Mouse (Mus musculus) myocyte (in vitro differentiated cells): Measurements from ENCODE around the gene Myh6. TPM values are rescaled to one million over a fixed set of nuclear protein-coding genes. Genes with fewer than 3 reads are reported as not detected.
"Not testable (repeated sequence)": the region's sequence is repeated elsewhere in the genome, so short reads cannot be mapped to it uniquely, and the experiment has no call there.

Experiments used
- H3K27me3 ChIP-seq: one replicate; pipeline ENCODE4 v1.6.1; 2011; ENCODE audit not compliant: control insufficient read depth, insufficient read depth, insufficient read length
- H3K36me3 ChIP-seq: one replicate; pipeline ENCODE4 v1.6.1; 2011; ENCODE audit not compliant: control insufficient read depth, insufficient read depth
- H3K4me2 ChIP-seq: one replicate; pipeline ENCODE4 v1.6.1; 2011; ENCODE audit warnings: low read depth, control low read depth
- H3K4me3 ChIP-seq: one replicate; pipeline ENCODE4 v1.5.1; 2011; ENCODE audit warnings: mild to moderate bottlenecking, control low read depth, moderate library complexity
- H3K79me2 ChIP-seq: one replicate; pipeline ENCODE4 v1.6.1; 2011; ENCODE audit not compliant: control insufficient read depth, insufficient read depth
- H3ac ChIP-seq: one replicate; pipeline ENCODE4 v1.6.1; 2011; ENCODE audit not compliant: control insufficient read depth, insufficient read length
- CEBPB ChIP-seq: IDR thresholded peaks from 2 replicates; pipeline ENCODE4 v1.6.1; 2011; ENCODE audit warnings: mild to moderate bottlenecking, moderate library complexity; ENCODE audit not compliant: poor library complexity, insufficient read depth, severe bottlenecking
- E2F4 ChIP-seq: IDR thresholded peaks from one replicate; pipeline ENCODE4 v1.6.1; 2011; ENCODE audit warnings: mild to moderate bottlenecking, control low read depth, moderate library complexity; ENCODE audit not compliant: insufficient read depth
- MAX ChIP-seq: IDR thresholded peaks from one replicate; pipeline ENCODE4 v1.6.1; 2011; ENCODE audit warnings: low read depth, mild to moderate bottlenecking, control low read depth
- MYOD1 ChIP-seq, 3 experiments: IDR thresholded peaks; one replicate each; pipeline ENCODE4 v1.6.1; 2011; ENCODE audit warnings: control low read depth in 2 of 3, low read depth in 2 of 3, mild to moderate bottlenecking in 2 of 3, moderate library complexity in 1 of 3; ENCODE audit not compliant: insufficient read length in 2 of 3, control insufficient read depth in 1 of 3
- MYOG ChIP-seq, 3 experiments: IDR thresholded peaks; one replicate each; pipeline ENCODE4 v1.6.1; 2011; ENCODE audit warnings: control low read depth in 2 of 3, low read depth in 2 of 3, mild to moderate bottlenecking in 2 of 3; ENCODE audit not compliant: insufficient read length in 2 of 3, control insufficient read depth in 1 of 3, insufficient read depth in 1 of 3
- POLR2A ChIP-seq: IDR thresholded peaks from one replicate; pipeline ENCODE4 v1.6.1; 2011; ENCODE audit warnings: low read depth, mild to moderate bottlenecking, control low read depth, moderate library complexity; ENCODE audit not compliant: insufficient read length
- POLR2AphosphoS2 ChIP-seq: IDR thresholded peaks from one replicate; pipeline ENCODE4 v1.6.1; 2011; ENCODE audit warnings: low read depth, control low read depth; ENCODE audit not compliant: insufficient read length
- REST ChIP-seq: IDR thresholded peaks from one replicate; pipeline ENCODE4 v1.6.1; 2011; ENCODE audit warnings: mild to moderate bottlenecking, control low read depth, moderate library complexity; ENCODE audit not compliant: insufficient read depth, insufficient read length
- SRF ChIP-seq: IDR thresholded peaks from one replicate; pipeline ENCODE4 v1.6.1; 2011; ENCODE audit warnings: low read depth; ENCODE audit not compliant: control insufficient read depth, insufficient read length
- TCF12 ChIP-seq: IDR thresholded peaks from one replicate; pipeline ENCODE4 v1.6.1; 2011; ENCODE audit warnings: mild to moderate bottlenecking, control low read depth; ENCODE audit not compliant: poor library complexity, insufficient read depth, severe bottlenecking
- TCF3 ChIP-seq: IDR thresholded peaks from one replicate; pipeline ENCODE4 v1.6.1; 2011; ENCODE audit warnings: low read depth, control low read depth; ENCODE audit not compliant: insufficient read length
- USF1 ChIP-seq: IDR thresholded peaks from one replicate; pipeline ENCODE4 v1.6.1; 2011; ENCODE audit warnings: low read depth, mild to moderate bottlenecking, control low read depth, moderate library complexity
- polyA plus RNA-seq: library from polyadenylated mRNA; unstranded; fragments of >200 nt; fragmentation: generic; extraction: Trizol; gene quantifications from one replicate; pipeline ENCODE4 v1.2.1, GENCODE M21; 2012; ENCODE audit warnings: missing spikeins

Myh6 gene
- polyA plus RNA-seq, 1 experiment, result 15.0 TPM

GRCm38 (mm10) chr14:55000814-55001213 is 34.1 kb upstream of the Myh6 start:
- no peak overlapping the region for H3ac ChIP-seq
- H3K4me3 ChIP-seq, result no peak overlapping the region
- no peak overlapping the region for H3K4me2 ChIP-seq
- H3K36me3 ChIP-seq, result no peaks in the 10 kb centered on the region
- H3K79me2 ChIP-seq, result no peaks in the 10 kb centered on the region
- TF ChIP-seq TCF3 (no peak), MYOD1 (IDR thresholded peaks at IDR 0.05; ENCODE audit: control insufficient read depth in 1 of 3, insufficient read length in 2 of 3, low read depth in 2 of 3) (no peak), USF1 (no peak), CEBPB (no peak), MYOG (IDR thresholded peaks at IDR 0.05; ENCODE audit: control insufficient read depth in 1 of 3, insufficient read depth in 1 of 3, insufficient read length in 2 of 3, low read depth in 2 of 3) (no peak), SRF (no peak), TCF12 (no peak), POLR2A (no peak), E2F4 (no peak), POLR2AphosphoS2 (no peak), MAX (no peak), REST (no peak)
- no peaks in the 10 kb centered on the region for H3K27me3 ChIP-seq

- not testable (repeated sequence) for H3K79me2 ChIP-seq, H3K4me3 ChIP-seq, H3K36me3 ChIP-seq, H3ac ChIP-seq, H3K4me2 ChIP-seq, H3K27me3 ChIP-seq
These were observed 33.1 kb upstream of the Myh6 start for GRCm38 (mm10) chr14:54999868-55000267.

GRCm38 (mm10) chr14:54998680-54999079 is 32.0 kb upstream of the Myh6 start:
- Histone ChIP-seq H3K4me2 (no peak overlapping the region), H3K4me3 (no peak overlapping the region), H3K27me3 (no peaks in the 10 kb centered on the region), H3K79me2 (no peaks in the 10 kb centered on the region), H3ac (no peak overlapping the region), H3K36me3 (no peaks in the 10 kb centered on the region)
- no peak for TF ChIP-seq MYOD1 (IDR thresholded peaks at IDR 0.05; ENCODE audit: control insufficient read depth in 1 of 3, insufficient read length in 2 of 3, low read depth in 2 of 3)

GRCm38 (mm10) chr14:54997297-54997696 is 30.6 kb upstream of the Myh6 start:
- Histone ChIP-seq H3ac (no peak overlapping the region), H3K36me3 (no peaks in the 10 kb centered on the region), H3K27me3 (peaks cover 5% of the 10 kb centered on the region), H3K4me2 (peak overlapping the region; percentile 56), H3K79me2 (no peaks in the 10 kb centered on the region), H3K4me3 (no peak overlapping the region)
- TF ChIP-seq MYOD1 (IDR thresholded peaks at IDR 0.05; ENCODE audit: control insufficient read depth in 1 of 3, insufficient read length in 2 of 3, low read depth in 2 of 3), result peak; percentile 73 to 83 (median 76)
- peak in 2 of 3 experiments; percentile 31 to 59 for TF ChIP-seq MYOG (IDR thresholded peaks at IDR 0.05; ENCODE audit: control insufficient read depth in 1 of 3, insufficient read depth in 1 of 3, insufficient read length in 2 of 3, low read depth in 2 of 3)
- TF ChIP-seq TCF12, result peak; percentile 56
- no peak for TF ChIP-seq REST

- Histone ChIP-seq H3K4me3 (no peak overlapping the region), H3K36me3 (no peaks in the 10 kb centered on the region), H3K4me2 (peak overlapping the region; percentile 56), H3K79me2 (no peaks in the 10 kb centered on the region), H3ac (no peak overlapping the region), H3K27me3 (peaks cover 10% of the 10 kb centered on the region)
- TF ChIP-seq MYOD1 (IDR thresholded peaks at IDR 0.05; ENCODE audit: control insufficient read depth in 1 of 3, insufficient read length in 2 of 3, low read depth in 2 of 3), result peak in 1 of 3 experiments; percentile 19
- TF ChIP-seq MYOG (IDR thresholded peaks at IDR 0.05; ENCODE audit: control insufficient read depth in 1 of 3, insufficient read depth in 1 of 3, insufficient read length in 2 of 3, low read depth in 2 of 3), result peak in 1 of 3 experiments; percentile 17
- TF ChIP-seq TCF12, result no peak
- TF ChIP-seq SRF, result peak; percentile 91
- no peak for TF ChIP-seq MAX
- TF ChIP-seq E2F4, result no peak
- peak; percentile 27 for TF ChIP-seq POLR2A
- TF ChIP-seq TCF3, result no peak
These were observed 30.1 kb upstream of the Myh6 start for GRCm38 (mm10) chr14:54996793-54997192.

- Histone ChIP-seq H3ac (no peak overlapping the region), H3K36me3 (no peaks in the 10 kb centered on the region), H3K27me3 (peaks cover 13% of the 10 kb centered on the region), H3K4me2 (no peak overlapping the region), H3K79me2 (no peaks in the 10 kb centered on the region), H3K4me3 (no peak overlapping the region)
- TF ChIP-seq CEBPB (no peak), MYOD1 (IDR thresholded peaks at IDR 0.05; ENCODE audit: control insufficient read depth in 1 of 3, insufficient read length in 2 of 3, low read depth in 2 of 3) (peak in 1 of 3 experiments; percentile 26), POLR2AphosphoS2 (no peak), MYOG (IDR thresholded peaks at IDR 0.05; ENCODE audit: control insufficient read depth in 1 of 3, insufficient read depth in 1 of 3, insufficient read length in 2 of 3, low read depth in 2 of 3) (no peak), USF1 (no peak), MAX (no peak)
These were observed 28.9 kb upstream of the Myh6 start for GRCm38 (mm10) chr14:54995457-54996138.
